Mouse (Mus musculus) kidney, adult 2 months (tissue): ENCODE results near the gene Vdac2.

Experiments used
- CTCF ChIP-seq: fragments of 200-500 bp; conservative IDR thresholded peaks from 2 replicates; pipeline ENCODE4 v1.5.1; 2011; ENCODE audit warnings: low read depth, mild to moderate bottlenecking, control low read depth, low read length, moderate library complexity, mixed read lengths; ENCODE audit not compliant: insufficient read depth, insufficient read length
- POLR2A ChIP-seq: fragments of 200-500 bp; IDR thresholded peaks from one replicate; pipeline ENCODE4 v1.6.1; 2011; ENCODE audit warnings: low read depth, low read length, control low read depth

DNA sequence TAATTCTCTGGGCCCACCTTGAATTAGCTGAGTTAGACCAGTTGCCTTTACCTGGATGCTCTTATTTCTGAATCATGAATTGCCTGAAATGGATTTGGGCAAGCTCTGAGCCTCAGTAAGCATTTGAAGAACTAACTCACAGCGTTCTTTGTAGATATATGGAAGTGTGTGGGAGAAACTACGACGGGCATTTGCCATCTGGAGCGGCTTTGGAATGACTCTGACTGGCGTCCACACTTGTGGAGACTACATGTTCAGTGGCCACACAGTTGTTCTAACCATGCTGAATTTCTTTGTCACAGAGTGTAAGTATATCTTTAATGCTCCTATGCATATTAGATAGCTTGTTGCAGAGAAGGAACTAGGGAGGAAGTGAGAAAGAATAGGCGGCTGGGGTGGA lies 32.8 kb upstream of the Vdac2 start:
- TF ChIP-seq CTCF (no peak), POLR2A (no peak)
